Mouse (Mus musculus) heart, embryonic 14.5 days (tissue): Measurements from ENCODE around the gene Cldn12. TPM values are rescaled to one million over a fixed set of nuclear protein-coding genes. Genes with fewer than 3 reads are reported as not detected.

Source experiments
- ATAC-seq: fragments of 200-750 bp; cut with Nextera tagmentation; 2 replicates; pipeline ENCODE4 v1.8.0; 2017; ENCODE audit warnings: low read depth, moderate TSS enrichment; ENCODE audit not compliant: insufficient number of reproducible peaks, insufficient read depth, low FRiP score
- H3K27ac ChIP-seq, 2 experiments: fragments of 200-500 bp in 1 of 2; fragments of 300-500 bp in 1 of 2; sonication (generic) in 1 of 2; replicated peaks in 1 of 2; 2 replicates each; pipeline ENCODE4 v1.5.1; 2012 to 2014; ENCODE audit warnings: low read depth in 2 of 2, low read length in 2 of 2, control low read depth in 1 of 2, mild to moderate bottlenecking in 1 of 2, mixed read lengths in 1 of 2; ENCODE audit not compliant: control insufficient read depth in 1 of 2, insufficient read depth in 1 of 2
- H3K27me3 ChIP-seq: fragments of 300-500 bp; sonication (generic); 2 replicates; pipeline ENCODE4 v1.6.1; 2014; ENCODE audit warnings: mild to moderate bottlenecking, low read length, control low read depth; ENCODE audit not compliant: control insufficient read depth, insufficient read depth
- H3K36me3 ChIP-seq: fragments of 300-500 bp; sonication (generic); 2 replicates; pipeline ENCODE4 v1.6.1; 2014; ENCODE audit warnings: mild to moderate bottlenecking, control low read depth, low read length, mixed read lengths; ENCODE audit not compliant: control insufficient read depth, insufficient read depth
- H3K4me1 ChIP-seq, 2 experiments: fragments of 200-500 bp in 1 of 2; fragments of 300-500 bp in 1 of 2; sonication (generic) in 1 of 2; 2 replicates each; pipeline ENCODE4 v1.6.1; 2012 to 2014; ENCODE audit warnings: low read length in 2 of 2, control low read depth in 1 of 2, mixed read lengths in 1 of 2; ENCODE audit not compliant: control insufficient read depth in 2 of 2, insufficient read depth in 2 of 2
- H3K4me2 ChIP-seq: fragments of 300-500 bp; sonication (generic); 2 replicates; pipeline ENCODE4 v1.6.1; 2014; ENCODE audit warnings: mild to moderate bottlenecking, low read length
- H3K4me3 ChIP-seq, 2 experiments: fragments of 200-500 bp in 1 of 2; fragments of 300-500 bp in 1 of 2; sonication (generic) in 1 of 2; 2 replicates each; pipeline ENCODE4 v1.5.1; 2012 to 2014; ENCODE audit warnings: low read length in 2 of 2, mild to moderate bottlenecking in 2 of 2, control low read depth in 1 of 2, low read depth in 1 of 2, moderate library complexity in 1 of 2; ENCODE audit not compliant: control insufficient read depth in 1 of 2, insufficient read depth in 1 of 2
- H3K9ac ChIP-seq: fragments of 300-500 bp; sonication (generic); 2 replicates; pipeline ENCODE4 v1.6.1; 2014; ENCODE audit warnings: mild to moderate bottlenecking, low read length
- H3K9me3 ChIP-seq: fragments of 300-500 bp; sonication (generic); 2 replicates; pipeline ENCODE4 v1.6.1; 2016; ENCODE audit warnings: low read length, control low read depth; ENCODE audit not compliant: control insufficient read depth
- WGBS: fragments of 180-500 bp; shearing (Covaris S2); extraction: QIAGEN DNeasy Blood & Tissue Kit; methylation state at CpG from one replicate; pipeline ENCODE4 v1.1.7; 2014; 5-methylcytosine and 5-hydroxymethylcytosine counted together
- polyA plus RNA-seq: library from polyadenylated mRNA; unstranded; fragments of >200 nt; fragmentation: Nextera tagmentation; extraction: Ambion mirVana; gene quantifications from 2 replicates; pipeline ENCODE4 v1.2.1, GENCODE M21; 2014

Gene Cldn12
- polyA plus RNA-seq, 1 experiment from 2014 or later = 14.1 TPM

DNA sequence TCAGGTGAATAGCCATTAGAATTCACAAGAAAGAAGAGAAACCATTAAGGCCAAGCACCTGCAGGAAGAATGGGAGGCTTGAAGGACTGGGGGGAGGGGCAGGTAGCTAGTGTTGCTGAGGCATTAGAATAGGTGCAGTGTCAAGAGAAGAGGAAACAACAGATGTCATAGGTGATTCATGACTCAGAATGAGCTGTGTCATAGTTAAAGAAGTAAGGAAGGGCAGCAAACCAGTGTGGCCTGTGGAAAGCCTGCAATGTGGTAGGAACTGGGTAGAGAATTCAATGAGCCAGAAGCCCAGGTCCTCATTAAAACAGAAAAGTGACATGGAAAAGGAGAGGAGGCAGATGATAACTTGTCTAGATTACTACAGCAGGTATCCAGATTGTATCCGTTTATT is 49.5 kb downstream of the Cldn12 start:
- ATAC-seq = no peak
- no peaks in the 10 kb centered on the region for H3K36me3 ChIP-seq
- H3K4me3 ChIP-seq = no peak overlapping the region
- no peak overlapping the region for H3K27ac ChIP-seq
- H3K27me3 ChIP-seq = no peaks in the 10 kb centered on the region
- H3K9ac ChIP-seq = no peak overlapping the region
- WGBS = 58% methylated on average over 1 of the region's 1 CpGs
- H3K4me1 ChIP-seq = no peaks in the 10 kb centered on the region
- no peak overlapping the region for H3K4me2 ChIP-seq
- no peaks in the 10 kb centered on the region for H3K9me3 ChIP-seq

Other genes with a start within 250 kb of the Cldn12 start
- gene Cdk14, start 94.6 kb downstream of the Cldn12 start, polyA plus RNA-seq = 21.8 and 25.3 TPM in 2 replicates
- gene 1700015F17Rik, start 35.8 kb downstream of the Cldn12 start, polyA plus RNA-seq = not detected in 2 replicates
- gene Gtpbp10, start 44.6 kb upstream of the Cldn12 start, polyA plus RNA-seq = 20.1 and 22.1 TPM in 2 replicates
- 0.67 and 0.68 TPM in 2 replicates for gene Gm8773, start 58.8 kb upstream of the Cldn12 start, polyA plus RNA-seq
- gene Cfap69, start 149.3 kb upstream of the Cldn12 start, polyA plus RNA-seq = 1.4 and 2.7 TPM in 2 replicates
- 3.5 and 3.6 TPM in 2 replicates for gene Steap2, start 179.6 kb upstream of the Cldn12 start, polyA plus RNA-seq
- gene Steap1, start 234.4 kb upstream of the Cldn12 start, polyA plus RNA-seq = 1.7 and 2.9 TPM in 2 replicates